Mouse (Mus musculus): ENCODE measurements around the gene Inka2. TPM values are rescaled to one million over a fixed set of nuclear protein-coding genes. Genes with fewer than 3 reads are reported as not detected.
A peak's percentile ranks its signal among the peaks of the same experiment; 100 is the strongest.

Inka2 gene
- polyA plus RNA-seq, 1 experiment from 2014 or later, result 5.2 TPM

DNA sequence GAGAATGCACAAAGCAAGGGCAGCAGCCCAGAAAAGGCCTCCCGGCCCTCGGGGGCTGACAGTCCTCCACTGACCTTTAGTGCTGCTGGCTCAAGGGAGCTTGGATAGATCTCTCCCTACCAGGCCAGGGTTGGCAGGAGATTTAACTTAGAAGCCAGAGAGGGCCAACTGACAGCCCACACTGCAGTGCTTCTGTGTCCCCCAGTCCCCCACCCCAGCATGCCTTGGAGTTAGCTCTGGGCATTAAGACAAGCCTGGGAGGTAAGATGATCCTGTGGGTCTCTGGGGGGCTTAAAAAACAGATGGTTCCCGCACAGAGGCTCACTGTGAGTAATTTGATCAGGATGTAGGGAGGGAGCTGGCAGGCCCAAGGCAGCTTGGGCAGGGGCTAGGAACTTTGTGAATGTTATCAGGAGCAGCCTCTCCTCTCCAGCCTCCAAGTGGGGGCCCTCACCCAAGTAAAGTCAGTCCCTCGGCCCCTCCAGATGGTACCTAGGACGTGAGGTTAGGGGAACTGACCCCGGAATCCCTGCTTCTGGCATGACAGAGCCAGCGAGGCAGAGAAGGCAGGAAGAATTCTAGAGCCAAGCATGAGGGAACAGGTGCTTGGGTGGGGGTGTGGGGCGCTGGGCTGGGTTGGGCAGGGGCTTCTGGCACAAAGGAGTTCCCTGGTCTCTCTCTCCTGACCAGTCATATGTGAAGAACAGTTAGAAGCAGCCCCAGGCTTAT lies 9.9 kb downstream of the Inka2 start:
- peaks cover 25% of the 10 kb centered on the region for H3K4me1 ChIP-seq
- peak overlapping the region; percentile 69 for H3K27ac ChIP-seq (replicated peaks)
- H3K4me3 ChIP-seq (replicated peaks), result no peak overlapping the region
- H3K27me3 ChIP-seq, result no peaks in the 10 kb centered on the region
- H3K9me3 ChIP-seq (replicated peaks), result no peaks in the 10 kb centered on the region
- ATAC-seq (ENCODE audit: insufficient number of reproducible peaks, low FRiP score, low TSS enrichment, low read depth), result peak; percentile 69
- H3K9ac ChIP-seq, result peak overlapping the region; percentile 4; the same call in 1 of the 2 replicates
- H3K36me3 ChIP-seq, result no peaks in the 10 kb centered on the region
- H3K4me2 ChIP-seq (replicated peaks), result no peak overlapping the region
- WGBS, result 8% methylated on average over 8 of the region's 8 CpGs

DNA sequence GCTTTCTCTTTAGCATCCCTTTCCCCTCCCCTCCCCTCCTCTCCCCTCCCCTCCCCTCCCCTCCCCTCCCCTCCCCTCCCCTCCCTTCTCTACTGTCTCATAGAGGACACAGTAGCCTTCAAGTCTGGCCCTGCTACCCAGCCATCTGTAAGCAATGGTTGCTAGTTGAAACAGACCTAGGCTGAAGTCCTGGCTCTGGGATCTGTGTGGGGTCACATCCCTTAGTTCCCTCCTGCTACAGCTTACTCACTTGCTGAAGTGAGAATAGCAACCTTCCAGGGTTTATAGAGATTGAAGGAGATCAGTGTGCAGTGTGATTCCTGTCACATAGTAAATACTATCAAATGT lies 10.4 kb downstream of the Inka2 start:
- Histone ChIP-seq H3K27ac (replicated peaks) (peak overlapping the region; percentile 39; the same call in 1 of the 2 replicates), H3K9ac (no peak overlapping the region), H3K9me3 (replicated peaks) (no peaks in the 10 kb centered on the region), H3K27me3 (no peaks in the 10 kb centered on the region), H3K36me3 (no peaks in the 10 kb centered on the region), H3K4me2 (replicated peaks) (no peak overlapping the region), H3K4me3 (replicated peaks) (no peak overlapping the region), H3K4me1 (peaks cover 25% of the 10 kb centered on the region)
- ATAC-seq (ENCODE audit: insufficient number of reproducible peaks, low FRiP score, low TSS enrichment, low read depth), result no peak

DNA sequence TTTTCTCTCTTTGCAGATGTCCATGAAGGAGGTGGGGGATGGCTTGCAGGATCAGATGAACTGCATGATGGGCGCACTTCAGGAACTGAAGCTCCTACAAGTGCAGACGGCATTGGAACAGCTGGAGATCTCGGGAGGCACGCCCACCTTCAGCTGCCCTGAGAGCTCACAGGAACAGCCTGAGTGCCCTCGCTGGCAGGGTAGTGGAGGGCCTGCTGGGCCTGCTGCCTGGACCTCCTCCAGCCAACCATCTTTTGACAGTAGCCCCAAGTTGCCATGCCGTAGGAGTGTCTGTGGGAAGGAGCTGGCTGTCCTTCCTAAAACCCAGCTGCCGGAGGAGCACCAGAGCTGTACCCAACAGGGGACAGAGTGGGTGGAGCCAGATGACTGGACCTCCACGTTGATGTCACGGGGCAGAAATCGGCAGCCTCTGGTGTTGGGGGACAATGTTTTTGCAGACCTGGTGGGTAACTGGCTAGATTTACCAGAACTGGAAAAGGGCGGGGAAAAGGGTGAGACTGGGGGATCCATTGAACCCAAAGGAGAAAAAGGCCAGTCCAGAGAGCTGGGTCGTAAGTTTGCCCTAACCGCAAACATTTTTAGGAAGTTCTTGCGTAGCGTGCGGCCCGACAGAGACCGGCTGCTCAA lies 12.1 kb downstream of the Inka2 start:
- Histone ChIP-seq H3K9ac (no peak overlapping the region), H3K4me3 (replicated peaks) (no peak overlapping the region), H3K9me3 (replicated peaks) (no peaks in the 10 kb centered on the region), H3K27ac (replicated peaks) (peak overlapping the region; percentile 39; the same call in 1 of the 2 replicates), H3K4me1 (peaks cover 16% of the 10 kb centered on the region), H3K27me3 (no peaks in the 10 kb centered on the region), H3K4me2 (replicated peaks) (no peak overlapping the region), H3K36me3 (no peaks in the 10 kb centered on the region)
- ATAC-seq (ENCODE audit: insufficient number of reproducible peaks, low FRiP score, low TSS enrichment, low read depth), result no peak
- WGBS, result 64% methylated on average over 18 of the region's 18 CpGs

DNA sequence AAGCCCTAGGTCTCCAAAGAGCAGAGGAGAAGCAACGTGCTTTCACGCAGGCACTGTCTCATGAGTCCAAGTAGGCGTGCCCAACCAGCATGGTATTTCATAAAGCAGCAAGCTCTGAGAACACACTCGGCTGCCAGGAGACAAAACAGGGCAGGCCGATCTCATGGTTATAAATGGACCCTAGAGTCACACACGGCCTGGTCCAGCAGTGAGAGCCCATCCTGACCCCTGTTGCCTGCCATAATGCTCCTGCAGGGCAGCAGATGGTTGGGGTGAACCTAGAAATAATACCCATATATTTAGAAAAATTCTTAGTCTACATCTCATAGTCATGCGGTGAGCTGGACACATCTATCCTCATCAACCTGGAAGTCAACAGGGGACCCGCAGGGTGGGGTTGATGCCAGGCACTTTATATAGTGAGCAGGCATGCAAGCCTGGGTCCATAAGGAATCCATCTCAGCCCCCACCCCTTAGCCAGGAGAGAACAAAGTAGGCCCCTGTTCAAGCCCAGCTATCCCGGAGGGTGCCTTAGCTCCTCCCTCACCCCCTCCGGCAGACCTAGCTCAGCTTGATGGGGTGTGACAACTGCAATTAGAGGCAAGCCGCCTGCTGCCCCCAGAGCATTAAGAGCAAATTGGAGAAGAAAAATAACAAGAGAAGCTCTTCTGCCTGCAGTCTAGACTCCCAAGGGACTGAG lies 13.6 kb downstream of the Inka2 start:
- 45% methylated on average over 11 of the region's 11 CpGs for WGBS
- Histone ChIP-seq H3K27ac (replicated peaks) (no peak overlapping the region; the same call in 1 of the 2 replicates), H3K36me3 (no peaks in the 10 kb centered on the region), H3K27me3 (no peaks in the 10 kb centered on the region), H3K4me1 (peaks cover 16% of the 10 kb centered on the region), H3K9me3 (replicated peaks) (no peaks in the 10 kb centered on the region), H3K4me2 (replicated peaks) (no peak overlapping the region), H3K9ac (no peak overlapping the region), H3K4me3 (replicated peaks) (no peak overlapping the region)
- ATAC-seq (ENCODE audit: insufficient number of reproducible peaks, low FRiP score, low TSS enrichment, low read depth), result peak; percentile 55; the same call in 1 of the 2 replicates

DNA sequence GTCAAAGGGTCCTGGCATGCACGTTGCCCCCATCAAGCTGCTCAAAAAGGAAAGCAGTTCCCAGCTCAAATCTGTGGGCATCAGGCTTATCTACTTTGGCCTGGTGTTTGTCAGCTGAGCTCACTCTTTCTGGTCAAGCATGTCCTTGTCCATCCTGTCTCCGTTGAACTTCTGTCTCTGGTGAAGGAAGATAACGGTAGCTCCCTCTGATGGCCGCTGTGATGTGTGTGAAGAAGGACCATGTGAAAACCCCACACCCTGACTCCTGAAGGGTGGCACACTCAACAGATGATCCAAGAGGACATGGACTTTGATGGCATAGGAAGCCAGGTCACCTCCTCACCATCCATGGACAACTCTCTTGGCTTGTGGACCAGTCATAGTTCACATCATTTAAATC lies 14.3 kb downstream of the Inka2 start:
- 41% methylated on average over 4 of the region's 4 CpGs for WGBS
- no peak for ATAC-seq (ENCODE audit: insufficient number of reproducible peaks, low FRiP score, low TSS enrichment, low read depth)
- Histone ChIP-seq H3K36me3 (no peaks in the 10 kb centered on the region), H3K9ac (no peak overlapping the region), H3K4me1 (peaks cover 15% of the 10 kb centered on the region), H3K4me3 (replicated peaks) (no peak overlapping the region), H3K9me3 (replicated peaks) (no peaks in the 10 kb centered on the region), H3K27me3 (no peaks in the 10 kb centered on the region), H3K4me2 (replicated peaks) (no peak overlapping the region), H3K27ac (replicated peaks) (no peak overlapping the region)

DNA sequence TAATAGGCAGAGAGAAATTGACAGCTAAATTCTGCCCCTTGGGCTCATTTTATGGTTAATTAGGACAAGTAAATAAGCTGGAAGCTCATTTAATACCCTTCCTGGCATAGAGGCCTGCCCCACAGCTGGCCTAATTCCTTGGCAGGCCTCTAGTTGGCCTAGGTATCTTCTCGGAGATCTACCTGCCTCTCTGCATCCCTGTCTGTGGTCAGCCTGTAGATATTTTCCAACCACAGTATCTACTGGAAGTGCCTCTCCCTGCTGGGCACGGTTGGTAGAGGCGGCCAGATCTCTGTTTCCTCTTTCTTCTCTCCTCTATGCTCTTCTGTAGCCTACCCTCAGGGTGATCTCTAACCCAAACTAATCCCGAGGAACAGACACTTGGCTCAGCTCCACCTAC lies 15.6 kb downstream of the Inka2 start:
- H3K27ac ChIP-seq (replicated peaks), result no peak overlapping the region
- ATAC-seq (ENCODE audit: insufficient number of reproducible peaks, low FRiP score, low TSS enrichment, low read depth), result no peak
- WGBS, result 48% methylated on average over 4 of the region's 4 CpGs

DNA sequence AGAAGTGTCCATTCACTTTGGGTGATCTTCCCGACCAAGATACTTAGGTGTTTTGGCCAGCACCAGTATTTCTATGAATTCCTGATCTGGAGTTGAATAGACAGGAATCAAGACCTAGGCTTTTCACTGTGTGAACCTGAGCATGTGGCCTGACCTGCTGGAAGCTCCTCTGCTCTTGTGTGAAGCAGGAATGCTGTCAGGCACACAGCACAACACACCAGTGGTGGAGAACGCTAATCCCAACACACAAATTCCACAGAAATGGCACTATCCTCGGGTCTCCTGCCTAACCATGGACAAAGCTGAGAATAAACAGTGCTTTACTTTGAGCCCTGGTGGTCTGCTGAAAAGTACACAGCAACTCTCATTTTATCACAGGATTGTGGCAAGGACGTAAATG lies 16.1 kb downstream of the Inka2 start:
- ATAC-seq (ENCODE audit: insufficient number of reproducible peaks, low FRiP score, low TSS enrichment, low read depth), result no peak

More for the DNA sequence above, 15.6 kb downstream of the Inka2 start:
- H3K36me3 ChIP-seq, result no peaks in the 10 kb centered on the region
- no peak overlapping the region for H3K9ac ChIP-seq
- no peak overlapping the region for H3K4me3 ChIP-seq (replicated peaks)
- no peaks in the 10 kb centered on the region for H3K9me3 ChIP-seq (replicated peaks)
- H3K27me3 ChIP-seq, result no peaks in the 10 kb centered on the region
- peaks cover 7% of the 10 kb centered on the region; the same call in 1 of the 2 replicates for H3K4me1 ChIP-seq
- no peak overlapping the region for H3K4me2 ChIP-seq (replicated peaks)

DNA sequence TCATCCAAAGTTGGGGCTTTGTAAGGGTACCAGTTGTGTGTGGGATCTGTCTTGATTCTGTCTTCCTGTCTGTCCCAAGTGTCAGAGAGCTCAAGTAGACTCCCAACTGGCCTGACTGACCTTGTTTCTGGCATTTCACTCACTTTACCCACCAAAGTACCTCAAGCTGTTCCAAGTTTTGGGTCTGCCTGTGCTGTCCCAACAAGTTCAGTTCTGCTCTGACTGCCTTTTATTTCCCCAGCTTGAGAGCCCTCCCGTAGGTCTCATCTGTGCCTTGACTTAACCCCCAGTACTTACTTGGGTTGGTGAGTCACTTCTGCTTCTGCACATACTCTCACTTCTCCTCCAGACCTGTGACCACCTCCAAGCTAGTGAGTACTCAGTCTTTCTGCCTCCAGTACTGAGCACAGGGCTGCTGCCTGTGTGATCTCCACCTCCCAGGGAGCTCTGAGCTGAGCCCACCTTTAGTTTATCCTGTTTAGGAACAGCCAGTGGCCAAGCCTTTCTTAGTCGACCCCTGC lies 17.3 kb downstream of the Inka2 start:
- Histone ChIP-seq H3K4me2 (replicated peaks) (no peak overlapping the region), H3K36me3 (no peaks in the 10 kb centered on the region), H3K9me3 (replicated peaks) (no peaks in the 10 kb centered on the region), H3K9ac (no peak overlapping the region), H3K27me3 (no peaks in the 10 kb centered on the region), H3K27ac (replicated peaks) (no peak overlapping the region), H3K4me1 (peaks cover 7% of the 10 kb centered on the region; the same call in 1 of the 2 replicates), H3K4me3 (replicated peaks) (no peak overlapping the region)
- no peak for ATAC-seq (ENCODE audit: insufficient number of reproducible peaks, low FRiP score, low TSS enrichment, low read depth)
- 65% methylated on average over 2 of the region's 2 CpGs for WGBS

More for the DNA sequence above, 16.1 kb downstream of the Inka2 start:
- no peak overlapping the region for H3K4me2 ChIP-seq (replicated peaks)
- 69% methylated on average over 4 of the region's 4 CpGs for WGBS
- no peaks in the 10 kb centered on the region for H3K36me3 ChIP-seq
- no peak overlapping the region for H3K4me3 ChIP-seq (replicated peaks)
- H3K4me1 ChIP-seq, result peaks cover 7% of the 10 kb centered on the region; the same call in 1 of the 2 replicates
- no peaks in the 10 kb centered on the region for H3K27me3 ChIP-seq
- no peak overlapping the region for H3K27ac ChIP-seq (replicated peaks)
- no peaks in the 10 kb centered on the region for H3K9me3 ChIP-seq (replicated peaks)
- H3K9ac ChIP-seq, result no peak overlapping the region

DNA sequence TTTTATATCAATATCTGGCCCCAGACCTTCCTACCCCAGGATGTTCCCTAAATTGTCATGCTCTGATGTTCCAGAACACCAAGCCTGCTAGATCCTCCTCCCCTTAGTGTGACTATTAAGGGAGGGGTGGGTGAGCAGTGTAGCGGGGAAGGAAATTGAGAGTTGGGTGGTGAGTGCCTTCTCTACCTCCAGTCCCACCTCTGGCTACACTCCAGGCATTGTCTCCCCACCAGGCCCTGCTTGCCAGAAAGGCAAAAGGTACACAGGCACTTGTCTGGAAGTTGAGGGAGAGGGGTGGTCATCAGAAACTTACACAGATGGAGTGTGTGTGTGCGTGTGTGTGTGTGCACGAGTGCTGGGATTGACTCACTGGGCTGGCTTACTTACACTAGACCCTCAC lies 18.1 kb downstream of the Inka2 start:
- no peak overlapping the region for H3K27ac ChIP-seq (replicated peaks)
- no peak for ATAC-seq (ENCODE audit: insufficient number of reproducible peaks, low FRiP score, low TSS enrichment, low read depth)
- H3K9me3 ChIP-seq (replicated peaks), result no peaks in the 10 kb centered on the region
- H3K9ac ChIP-seq, result no peak overlapping the region
- H3K36me3 ChIP-seq, result no peaks in the 10 kb centered on the region
- H3K4me3 ChIP-seq (replicated peaks), result no peak overlapping the region
- peaks cover 7% of the 10 kb centered on the region; the same call in 1 of the 2 replicates for H3K4me1 ChIP-seq
- WGBS, result 90% methylated on average over 3 of the region's 3 CpGs
- H3K4me2 ChIP-seq (replicated peaks), result no peak overlapping the region
- no peaks in the 10 kb centered on the region for H3K27me3 ChIP-seq

DNA sequence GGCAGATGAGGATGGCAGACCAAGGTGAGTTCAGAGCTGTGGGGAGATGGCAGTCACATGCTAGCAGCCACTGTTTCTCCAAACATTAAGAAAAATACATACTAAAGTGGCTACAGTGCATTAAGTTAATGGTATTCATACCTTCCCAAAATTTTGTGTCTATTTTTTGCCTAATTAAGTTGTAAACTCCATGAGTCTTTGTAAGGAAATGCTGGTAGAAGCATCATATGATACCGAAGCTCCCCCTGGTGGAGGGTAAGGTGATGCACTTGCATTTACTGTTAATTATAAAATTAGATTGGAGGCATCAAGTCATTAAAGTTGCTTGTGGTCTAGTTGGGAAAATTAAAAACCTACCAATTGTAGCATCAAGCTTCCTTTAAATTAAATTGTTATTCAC lies 21.6 kb downstream of the Inka2 start:
- H3K36me3 ChIP-seq, result no peaks in the 10 kb centered on the region
- no peaks in the 10 kb centered on the region for H3K4me1 ChIP-seq
- 0% methylated on average over 1 of the region's 1 CpGs for WGBS
- H3K9ac ChIP-seq, result no peak overlapping the region
- no peak overlapping the region for H3K4me3 ChIP-seq (replicated peaks)
- ATAC-seq (ENCODE audit: insufficient number of reproducible peaks, low FRiP score, low TSS enrichment, low read depth), result no peak
- no peak overlapping the region for H3K27ac ChIP-seq (replicated peaks)
- no peaks in the 10 kb centered on the region for H3K9me3 ChIP-seq (replicated peaks)
- H3K4me2 ChIP-seq (replicated peaks), result no peak overlapping the region
- no peaks in the 10 kb centered on the region for H3K27me3 ChIP-seq

DNA sequence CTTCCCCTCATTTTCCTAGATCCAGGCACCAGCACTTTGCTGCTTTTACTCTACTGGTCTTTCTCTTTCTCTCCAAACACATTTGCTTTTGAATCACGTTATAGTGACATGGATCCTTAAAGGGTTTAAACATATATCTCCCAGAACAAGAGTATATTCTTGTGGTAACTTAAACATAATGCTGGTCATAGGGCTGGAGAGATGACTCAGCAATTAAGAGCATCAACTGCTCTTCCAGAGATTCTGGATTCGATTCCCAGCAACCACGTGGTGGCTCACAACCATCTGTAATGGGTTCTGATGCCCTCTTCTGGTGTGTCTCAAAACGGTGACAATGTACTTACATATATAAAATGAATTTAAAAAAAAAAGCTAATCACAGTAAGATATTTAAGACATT lies 28.0 kb downstream of the Inka2 start:
- no peak overlapping the region for H3K27ac ChIP-seq (replicated peaks)
- no peak overlapping the region for H3K4me3 ChIP-seq (replicated peaks)
- ATAC-seq (ENCODE audit: insufficient number of reproducible peaks, low FRiP score, low TSS enrichment, low read depth), result no peak
- peaks cover 10% of the 10 kb centered on the region; the same call in 1 of the 2 replicates for H3K36me3 ChIP-seq
- H3K4me1 ChIP-seq, result no peaks in the 10 kb centered on the region
- H3K9ac ChIP-seq, result no peak overlapping the region
- no peaks in the 10 kb centered on the region for H3K27me3 ChIP-seq
- H3K9me3 ChIP-seq (replicated peaks), result no peaks in the 10 kb centered on the region
- WGBS, result 94% methylated on average over 4 of the region's 4 CpGs
- H3K4me2 ChIP-seq (replicated peaks), result no peak overlapping the region

All from embryonic facial prominence, embryonic 15.5 days (tissue).